Mouse (Mus musculus): ENCODE results near the gene Sec61a2. TPM values are rescaled to one million over a fixed set of nuclear protein-coding genes. Genes with fewer than 3 reads are reported as not detected.

Gene Sec61a2
- total RNA-seq, 2 experiments from 2014 or later: 118 to 119 TPM

Other genes with a start within 250 kb of the Sec61a2 start
- gene Camk1d, start 180.9 kb downstream of the Sec61a2 start, total RNA-seq (2021): 100 to 1,000 TPM in 1 of 2 experiments, 10 to 100 TPM in 1; 99.2 to 101 TPM
- 10 to 100 TPM; 16.3 to 19.3 TPM for gene Nudt5, start 50.4 kb downstream of the Sec61a2 start, total RNA-seq (2021)
- 100 to 1,000 TPM; 119 to 123 TPM for gene Cdc123, start 50.3 kb downstream of the Sec61a2 start, total RNA-seq (2021)
- under 1 TPM; 0.49 to 0.67 TPM for gene Gm13199, start 32.5 kb downstream of the Sec61a2 start, total RNA-seq (2021)
- gene Dhtkd1, start 47.4 kb upstream of the Sec61a2 start, total RNA-seq (2021): 1 to 10 TPM; 8.0 to 9.2 TPM
- 10 to 100 TPM; 15.8 to 17.6 TPM for gene Upf2, start 56.0 kb upstream of the Sec61a2 start, total RNA-seq (2021)
- gene Proser2, start 234.8 kb upstream of the Sec61a2 start, total RNA-seq (2021): 1 to 10 TPM; 2.2 to 3.6 TPM